Mouse (Mus musculus) G1E (cell line): Measurements from ENCODE around the gene Etnk2.

Source experiments
- CTCF ChIP-seq: IDR thresholded peaks from 2 replicates; pipeline ENCODE4 v1.5.1; 2012; ENCODE audit warnings: low read depth, low read length, inconsistent platforms, mixed read lengths
- GATA2 ChIP-seq: IDR thresholded peaks from 2 replicates; pipeline ENCODE4 v1.6.1; 2012; ENCODE audit warnings: low read depth, low read length, inconsistent platforms, borderline replicate concordance

GRCm38 (mm10) chr1:133385506-133385905 lies 22.1 kb downstream of the Etnk2 start:
- TF ChIP-seq CTCF (peak; percentile 78), GATA2 (no peak)
